Mouse (Mus musculus): Measurements from ENCODE around the gene Epn2.

GRCm38 (mm10) chr11:61601465-61601864, 22.0 kb upstream of the Epn2 start:
- TF ChIP-seq CTCF (IDR thresholded peaks at IDR 0.05; ENCODE audit: borderline replicate concordance, extremely low read depth, insufficient read depth, insufficient read length) (no peak), POLR2A (IDR thresholded peaks at IDR 0.05; ENCODE audit: borderline replicate concordance, extremely low read depth, insufficient read depth, insufficient read length, poor library complexity, severe bottlenecking) (no peak)

Data from brain, embryonic 14.5 days (tissue).